Mouse (Mus musculus) neural tube, embryonic 15.5 days (tissue): ENCODE measurements around the gene Gm42906. TPM values are rescaled to one million over a fixed set of nuclear protein-coding genes. Genes with fewer than 3 reads are reported as not detected.
A peak's percentile ranks its signal among the peaks of the same experiment; 100 is the strongest.

Experiments
- ATAC-seq: fragments of 200-750 bp; cut with Nextera tagmentation; 2 replicates; pipeline ENCODE4 v1.8.0; 2017; ENCODE audit warnings: mild to moderate bottlenecking, moderate TSS enrichment, moderate library complexity; ENCODE audit not compliant: low FRiP score
- H3K27ac ChIP-seq: fragments of 300-500 bp; sonication (generic); replicated peaks from 2 replicates; pipeline ENCODE4 v1.5.1; 2015; ENCODE audit warnings: mild to moderate bottlenecking, inconsistent platforms
- H3K27me3 ChIP-seq: fragments of 300-500 bp; sonication (generic); replicated peaks from 2 replicates; pipeline ENCODE4 v1.6.1; 2015; ENCODE audit warnings: inconsistent platforms
- H3K36me3 ChIP-seq: fragments of 300-500 bp; sonication (generic); 2 replicates; pipeline ENCODE4 v1.6.1; 2015; ENCODE audit warnings: inconsistent platforms
- H3K4me1 ChIP-seq: fragments of 300-500 bp; sonication (generic); 2 replicates; pipeline ENCODE4 v1.6.1; 2015; ENCODE audit warnings: inconsistent platforms
- H3K4me2 ChIP-seq: fragments of 300-500 bp; sonication (generic); 2 replicates; pipeline ENCODE4 v1.6.1; 2015; ENCODE audit warnings: inconsistent platforms, mild to moderate bottlenecking, moderate library complexity
- H3K4me3 ChIP-seq: fragments of 300-500 bp; sonication (generic); replicated peaks from 2 replicates; pipeline ENCODE4 v1.5.1; 2015; ENCODE audit warnings: mild to moderate bottlenecking, inconsistent platforms
- H3K9ac ChIP-seq: fragments of 300-500 bp; sonication (generic); replicated peaks from 2 replicates; pipeline ENCODE4 v1.6.1; 2015; ENCODE audit warnings: mild to moderate bottlenecking, inconsistent platforms
- H3K9me3 ChIP-seq: fragments of 300-500 bp; sonication (generic); replicated peaks from 2 replicates; pipeline ENCODE4 v1.6.1; 2016; ENCODE audit warnings: inconsistent platforms
- WGBS: fragments of 180-500 bp; shearing (Covaris S2); methylation state at CpG from one replicate; pipeline ENCODE4 v1.1.7; 2015; ENCODE audit warnings: mixed read lengths; 5-methylcytosine and 5-hydroxymethylcytosine counted together
- polyA plus RNA-seq: library from polyadenylated mRNA; unstranded; fragments of >200 nt; fragmentation: Nextera tagmentation; extraction: Ambion mirVana; gene quantifications from 2 replicates; pipeline ENCODE4 v1.2.1, GENCODE M21; 2015

Gm42906 gene
- polyA plus RNA-seq, 1 experiment from 2014 or later, result not detected

DNA sequence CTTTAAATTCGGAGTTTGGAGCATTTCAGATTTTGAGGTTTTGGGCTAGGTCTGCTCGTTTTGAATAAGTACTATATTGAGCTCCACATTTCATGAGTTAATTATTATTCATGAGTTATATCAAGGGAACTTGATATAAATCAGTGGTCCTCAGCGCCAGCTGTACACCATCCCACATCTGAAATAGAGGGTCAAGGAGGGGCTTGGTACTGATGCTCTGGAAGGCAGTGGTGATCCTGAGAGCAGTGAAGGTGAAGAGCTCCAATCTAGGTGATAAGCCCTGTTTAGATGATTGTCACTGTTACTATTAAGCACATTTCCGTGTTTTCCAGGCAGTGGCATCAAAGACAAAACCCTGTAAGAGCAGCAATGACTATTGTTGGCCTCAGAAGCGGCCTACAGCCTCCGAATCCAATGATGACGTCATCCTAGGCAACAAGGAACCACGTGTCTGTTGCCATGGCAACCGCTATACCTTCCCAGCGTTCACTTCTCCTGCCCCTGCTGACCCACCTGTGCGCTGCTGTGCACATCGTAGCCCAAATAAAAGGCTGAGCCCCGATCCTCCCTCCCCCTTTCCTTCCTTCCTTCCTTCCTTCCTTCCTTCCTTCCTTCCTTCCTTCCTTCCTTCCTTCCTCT lies 199.5 kb downstream of the Gm42906 start:
- WGBS, result 70% methylated on average over 13 of the region's 13 CpGs

GRCm38 (mm10) chr5:151223696-151224366 lies 204.1 kb downstream of the Gm42906 start:
- 53% methylated on average over 4 of the region's 4 CpGs for WGBS
- no peak for ATAC-seq
- H3K4me3 ChIP-seq, result no peak overlapping the region

More for the DNA sequence above, 199.5 kb downstream of the Gm42906 start:
- Histone ChIP-seq H3K9ac (no peak overlapping the region), H3K27ac (no peak overlapping the region), H3K4me1 (peaks cover 9% of the 10 kb centered on the region), H3K9me3 (no peaks in the 10 kb centered on the region), H3K27me3 (peaks cover 4% of the 10 kb centered on the region; the same call in 1 of the 2 replicates), H3K36me3 (no peaks in the 10 kb centered on the region), H3K4me3 (no peak overlapping the region), H3K4me2 (no peak overlapping the region)
- ATAC-seq, result no peak

GRCm38 (mm10) chr5:151222791-151223190 lies 205.2 kb downstream of the Gm42906 start:
- 97% methylated on average over 1 of the region's 1 CpGs for WGBS
- Histone ChIP-seq H3K9ac (no peak overlapping the region), H3K27me3 (no peaks in the 10 kb centered on the region), H3K36me3 (no peaks in the 10 kb centered on the region), H3K4me2 (no peak overlapping the region), H3K27ac (no peak overlapping the region), H3K4me3 (no peak overlapping the region), H3K4me1 (no peaks in the 10 kb centered on the region), H3K9me3 (no peaks in the 10 kb centered on the region)
- ATAC-seq, result no peak

More at GRCm38 (mm10) chr5:151223696-151224366, 204.1 kb downstream of the Gm42906 start:
- Histone ChIP-seq H3K27me3 (no peaks in the 10 kb centered on the region), H3K36me3 (no peaks in the 10 kb centered on the region), H3K4me2 (no peak overlapping the region), H3K9me3 (no peaks in the 10 kb centered on the region), H3K4me1 (no peaks in the 10 kb centered on the region), H3K27ac (no peak overlapping the region), H3K9ac (no peak overlapping the region)

- no peaks in the 10 kb centered on the region for H3K9me3 ChIP-seq
- 20% methylated on average over 6 of the region's 6 CpGs for WGBS
- H3K9ac ChIP-seq, result no peak overlapping the region
- H3K4me1 ChIP-seq, result no peaks in the 10 kb centered on the region
- no peaks in the 10 kb centered on the region for H3K36me3 ChIP-seq
- no peak for ATAC-seq
- no peak overlapping the region for H3K4me2 ChIP-seq
- peak overlapping the region; percentile 56; the same call in 1 of the 2 replicates for H3K27ac ChIP-seq
- H3K4me3 ChIP-seq, result no peak overlapping the region
- no peaks in the 10 kb centered on the region for H3K27me3 ChIP-seq
Measured at GRCm38 (mm10) chr5:151218689-151219115, 209.3 kb downstream of the Gm42906 start.

DNA sequence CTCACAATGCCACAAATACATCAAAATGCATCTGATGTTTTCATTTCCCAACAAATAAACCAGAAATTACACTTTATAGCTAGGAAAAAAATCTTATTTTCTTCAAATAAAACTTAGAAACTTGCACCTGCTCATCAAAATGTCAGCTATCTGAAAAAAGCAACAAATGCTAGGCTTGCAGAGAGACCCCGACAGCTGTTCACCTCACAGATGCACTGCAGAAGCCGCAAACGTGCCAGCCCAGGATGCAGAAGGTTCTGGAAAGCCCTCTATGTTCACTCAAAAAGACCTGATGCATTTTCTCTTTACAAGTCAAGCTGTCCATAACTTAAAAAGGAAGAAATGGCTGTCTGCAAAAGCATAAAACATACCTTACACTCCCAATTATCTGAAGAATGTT lies 214.9 kb downstream of the Gm42906 start:
- ATAC-seq, result no peak
- 80% methylated on average over 3 of the region's 3 CpGs for WGBS
- H3K27me3 ChIP-seq, result no peaks in the 10 kb centered on the region
- H3K4me1 ChIP-seq, result no peaks in the 10 kb centered on the region
- no peak overlapping the region for H3K4me2 ChIP-seq
- no peak overlapping the region for H3K27ac ChIP-seq
- no peaks in the 10 kb centered on the region for H3K9me3 ChIP-seq
- H3K4me3 ChIP-seq, result no peak overlapping the region
- no peak overlapping the region for H3K9ac ChIP-seq
- no peaks in the 10 kb centered on the region for H3K36me3 ChIP-seq

DNA sequence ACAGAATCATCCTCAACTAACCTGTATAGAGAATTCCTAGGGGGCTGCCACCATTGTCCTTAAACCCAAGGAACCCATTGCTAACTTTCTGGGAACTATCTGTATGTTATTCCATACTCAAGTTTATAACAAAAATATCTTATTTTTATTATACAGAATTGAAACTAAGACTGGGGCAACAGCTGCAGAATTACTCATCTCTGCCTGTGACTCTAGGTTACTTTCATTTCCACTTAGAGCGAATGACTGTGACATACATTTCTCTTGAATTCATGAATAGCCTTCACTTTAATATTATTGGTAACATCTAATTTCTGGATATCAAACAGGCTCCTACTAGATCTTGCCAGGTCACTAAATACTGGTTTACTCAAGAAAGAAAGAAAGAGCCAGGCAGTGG lies 217.1 kb downstream of the Gm42906 start:
- Histone ChIP-seq H3K36me3 (no peaks in the 10 kb centered on the region), H3K9me3 (no peaks in the 10 kb centered on the region), H3K9ac (no peak overlapping the region), H3K4me2 (no peak overlapping the region), H3K27me3 (no peaks in the 10 kb centered on the region), H3K4me1 (no peaks in the 10 kb centered on the region), H3K4me3 (no peak overlapping the region), H3K27ac (no peak overlapping the region)
- ATAC-seq, result no peak
- WGBS, result 96% methylated on average over 1 of the region's 1 CpGs

DNA sequence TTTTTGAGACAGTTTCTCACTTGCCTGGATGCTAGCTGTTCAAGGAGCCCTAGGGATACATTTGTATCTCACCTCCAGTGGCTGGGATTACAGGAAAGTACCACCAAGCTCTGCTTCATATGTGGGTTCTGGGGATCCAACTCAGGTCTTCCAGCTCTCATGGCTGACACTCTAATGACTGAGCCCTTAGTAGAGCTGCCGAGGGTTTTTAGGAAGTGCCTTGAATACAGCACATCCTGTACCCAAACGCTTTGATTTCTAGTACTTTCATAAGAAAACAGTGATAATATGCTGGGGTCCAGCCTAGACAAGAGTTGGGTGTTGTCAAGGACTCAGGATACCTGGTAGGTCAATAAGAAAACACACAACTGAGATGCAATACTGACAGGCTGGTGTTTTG lies 217.9 kb downstream of the Gm42906 start:
- no peak overlapping the region for H3K27ac ChIP-seq
- H3K27me3 ChIP-seq, result no peaks in the 10 kb centered on the region
- H3K4me3 ChIP-seq, result no peak overlapping the region
- H3K4me2 ChIP-seq, result no peak overlapping the region
- no peaks in the 10 kb centered on the region for H3K9me3 ChIP-seq
- ATAC-seq, result no peak
- WGBS, result 92% methylated on average over 2 of the region's 2 CpGs
- H3K4me1 ChIP-seq, result no peaks in the 10 kb centered on the region
- no peaks in the 10 kb centered on the region for H3K36me3 ChIP-seq
- H3K9ac ChIP-seq, result no peak overlapping the region

DNA sequence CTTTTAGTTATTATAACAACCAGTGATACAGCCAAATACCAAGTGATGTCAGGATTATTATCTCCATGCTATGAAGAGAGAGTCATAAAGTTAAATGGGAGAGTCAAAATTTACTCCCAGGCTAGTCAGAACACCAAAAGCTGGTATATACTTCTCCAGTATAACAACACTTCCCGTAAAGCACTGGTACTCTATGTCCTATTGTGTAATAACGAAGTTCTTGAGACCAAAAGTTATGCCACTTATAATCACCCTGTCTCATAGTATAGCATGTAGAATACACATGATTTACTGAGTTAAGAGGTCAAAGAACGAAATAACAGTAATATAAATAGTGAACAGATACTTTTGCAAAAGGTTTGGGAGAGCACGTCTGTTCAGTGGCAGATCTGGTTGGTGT lies 222.9 kb downstream of the Gm42906 start:
- Histone ChIP-seq H3K27me3 (no peaks in the 10 kb centered on the region), H3K27ac (no peak overlapping the region), H3K4me2 (no peak overlapping the region), H3K36me3 (no peaks in the 10 kb centered on the region), H3K4me1 (no peaks in the 10 kb centered on the region), H3K9ac (no peak overlapping the region), H3K4me3 (no peak overlapping the region), H3K9me3 (no peaks in the 10 kb centered on the region)
- no peak for ATAC-seq
- WGBS, result 93% methylated on average over 4 of the region's 4 CpGs

- H3K27me3 ChIP-seq, result no peaks in the 10 kb centered on the region
- no peak overlapping the region for H3K9ac ChIP-seq
- H3K4me2 ChIP-seq, result no peak overlapping the region
- no peaks in the 10 kb centered on the region for H3K9me3 ChIP-seq
- 80% methylated on average over 5 of the region's 5 CpGs for WGBS
- no peak overlapping the region for H3K27ac ChIP-seq
- no peaks in the 10 kb centered on the region for H3K4me1 ChIP-seq
- no peaks in the 10 kb centered on the region for H3K36me3 ChIP-seq
- ATAC-seq, result no peak
- no peak overlapping the region for H3K4me3 ChIP-seq
Measured at GRCm38 (mm10) chr5:151202925-151203324, 225.0 kb downstream of the Gm42906 start.

DNA sequence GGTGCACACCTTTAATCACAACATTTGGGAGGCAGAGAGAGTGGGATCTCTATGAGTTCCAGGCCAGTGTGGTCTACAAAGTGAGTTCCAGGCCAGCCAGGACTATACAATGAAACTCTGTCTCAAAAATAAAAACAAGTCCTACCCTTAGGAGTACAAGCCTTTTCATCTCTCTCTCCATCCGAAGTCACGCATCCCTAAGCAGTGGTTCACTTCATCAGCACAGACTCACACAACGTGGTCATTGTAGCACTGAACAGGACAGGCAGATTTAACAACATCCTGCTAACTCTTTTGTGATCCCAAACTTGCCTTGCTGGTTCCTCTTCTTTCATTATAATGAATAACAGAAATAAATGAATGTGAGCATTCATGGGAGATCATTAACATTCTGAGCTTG lies 226.7 kb downstream of the Gm42906 start:
- Histone ChIP-seq H3K4me3 (no peak overlapping the region), H3K36me3 (no peaks in the 10 kb centered on the region), H3K4me2 (no peak overlapping the region), H3K9ac (no peak overlapping the region), H3K27ac (no peak overlapping the region), H3K27me3 (no peaks in the 10 kb centered on the region), H3K9me3 (no peaks in the 10 kb centered on the region), H3K4me1 (peaks cover 4% of the 10 kb centered on the region; the same call in 1 of the 2 replicates)
- WGBS, result 52% methylated on average over 3 of the region's 3 CpGs
- no peak for ATAC-seq

GRCm38 (mm10) chr5:151199235-151199634 lies 228.7 kb downstream of the Gm42906 start:
- Histone ChIP-seq H3K27ac (no peak overlapping the region), H3K4me3 (no peak overlapping the region), H3K27me3 (no peaks in the 10 kb centered on the region), H3K9ac (no peak overlapping the region), H3K9me3 (no peaks in the 10 kb centered on the region), H3K4me2 (no peak overlapping the region), H3K4me1 (peaks cover 4% of the 10 kb centered on the region; the same call in 1 of the 2 replicates), H3K36me3 (no peaks in the 10 kb centered on the region)
- 87% methylated on average over 3 of the region's 3 CpGs for WGBS
- no peak for ATAC-seq

DNA sequence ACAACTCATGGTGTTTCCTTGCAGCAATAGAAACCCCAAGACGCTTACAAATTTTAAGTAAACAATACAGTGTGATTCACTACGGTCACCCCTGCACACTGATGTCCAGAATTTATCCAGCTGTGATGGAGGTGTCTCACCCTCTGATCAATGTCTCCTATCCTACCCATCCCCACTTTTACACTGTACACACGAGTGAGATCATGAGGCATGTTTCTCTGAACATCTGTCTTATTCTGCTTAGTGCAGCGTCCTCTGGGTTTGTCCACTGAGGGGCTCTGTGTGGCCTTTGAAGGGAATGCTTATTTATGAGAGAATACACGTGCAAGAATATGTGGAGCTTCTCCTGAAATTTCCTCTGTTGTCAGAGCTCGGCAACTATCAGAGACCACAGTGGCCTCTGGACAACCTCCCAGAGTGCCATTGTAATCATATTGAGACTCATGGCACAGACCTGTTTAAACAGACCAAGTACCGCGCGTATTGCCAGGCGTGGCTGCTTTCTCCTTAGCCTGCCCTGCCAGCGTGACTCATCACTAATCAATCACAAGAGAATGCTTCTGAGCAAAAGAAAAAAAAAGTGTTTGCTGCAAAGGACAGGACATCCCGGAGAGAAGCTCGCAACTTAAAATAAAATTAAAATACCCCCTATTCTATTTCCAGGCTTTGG lies 231.2 kb downstream of the Gm42906 start:
- WGBS, result 49% methylated on average over 13 of the region's 13 CpGs
- no peak for ATAC-seq
- Histone ChIP-seq H3K36me3 (no peaks in the 10 kb centered on the region), H3K27ac (no peak overlapping the region), H3K9ac (no peak overlapping the region), H3K27me3 (no peaks in the 10 kb centered on the region), H3K4me3 (no peak overlapping the region), H3K9me3 (no peaks in the 10 kb centered on the region), H3K4me1 (peaks cover 4% of the 10 kb centered on the region; the same call in 1 of the 2 replicates), H3K4me2 (no peak overlapping the region)
